Mouse (Mus musculus) G1E (cell line): Measurements from ENCODE around the gene Slfn4.
"Not testable (repeated sequence)": the region's sequence is repeated elsewhere in the genome, so short reads cannot be mapped to it uniquely, and the experiment has no call there.

Source experiments
- CTCF ChIP-seq: IDR thresholded peaks from 2 replicates; pipeline ENCODE4 v1.5.1; 2012; ENCODE audit warnings: low read depth, low read length, inconsistent platforms, mixed read lengths
- GATA1 ChIP-seq: IDR thresholded peaks from 2 replicates; pipeline ENCODE4 v1.6.1; 2012; ENCODE audit warnings: borderline replicate concordance, low read length, inconsistent platforms, mixed read lengths
- POLR2AphosphoS5 ChIP-seq: IDR thresholded peaks from 2 replicates; pipeline ENCODE4 v1.6.1; 2012; ENCODE audit warnings: low read depth, low read length, inconsistent platforms; ENCODE audit not compliant: insufficient replicate concordance
- TAL1 ChIP-seq: conservative IDR thresholded peaks from 2 replicates; pipeline ENCODE4 v1.6.1; 2012; ENCODE audit warnings: low read depth, low read length, inconsistent platforms, mixed read lengths

- not testable (repeated sequence) for TF ChIP-seq CTCF, POLR2AphosphoS5, GATA1, TAL1
Measured at GRCm38 (mm10) chr11:83125633-83126032, 49.4 kb upstream of the Slfn4 start.
